Mouse (Mus musculus) midbrain, embryonic 16.5 days (tissue): ENCODE measurements at regions not wholly inside any gene's neighbourhood (a gene's known extent, or its start where the extent isn't known, plus 50 kb on each side); places are given as distances from the start of the nearest gene placed in this dataset.
"Not testable (repeated sequence)": the region's sequence is repeated elsewhere in the genome, so short reads cannot be mapped to it uniquely, and the experiment has no call there.

Source experiments
- ATAC-seq: fragments of 200-750 bp; cut with Nextera tagmentation; 2 replicates; pipeline ENCODE4 v1.8.0; 2017; ENCODE audit warnings: moderate TSS enrichment
- H3K27ac ChIP-seq: fragments of 300-500 bp; sonication (generic); 2 replicates; pipeline ENCODE4 v1.5.1; 2014; ENCODE audit warnings: mild to moderate bottlenecking, low read length, mixed read lengths
- H3K27me3 ChIP-seq: fragments of 300-500 bp; sonication (generic); 2 replicates; pipeline ENCODE4 v1.6.1; 2014; ENCODE audit warnings: low read depth, low read length, mixed read lengths; ENCODE audit not compliant: control insufficient read depth, insufficient read depth
- H3K36me3 ChIP-seq: fragments of 300-500 bp; sonication (generic); 2 replicates; pipeline ENCODE4 v1.6.1; 2014; ENCODE audit warnings: mild to moderate bottlenecking, low read length, moderate library complexity, mixed read lengths; ENCODE audit not compliant: control insufficient read depth, insufficient read depth
- H3K4me1 ChIP-seq: fragments of 300-500 bp; sonication (generic); 2 replicates; pipeline ENCODE4 v1.6.1; 2014; ENCODE audit warnings: mild to moderate bottlenecking, low read length, mixed read lengths; ENCODE audit not compliant: control insufficient read depth, insufficient read depth
- H3K4me2 ChIP-seq: fragments of 300-500 bp; sonication (generic); 2 replicates; pipeline ENCODE4 v1.6.1; 2014; ENCODE audit warnings: mild to moderate bottlenecking, low read length, mixed read lengths
- H3K4me3 ChIP-seq: fragments of 300-500 bp; sonication (generic); 2 replicates; pipeline ENCODE4 v1.5.1; 2014; ENCODE audit warnings: low read depth, mild to moderate bottlenecking, low read length, moderate library complexity, mixed read lengths
- H3K9ac ChIP-seq: fragments of 300-500 bp; sonication (generic); 2 replicates; pipeline ENCODE4 v1.6.1; 2014; ENCODE audit warnings: low read depth, low read length, mixed read lengths
- H3K9me3 ChIP-seq: fragments of 300-500 bp; sonication (generic); replicated peaks from 2 replicates; pipeline ENCODE4 v1.6.1; 2014; ENCODE audit warnings: mild to moderate bottlenecking, low read length, mixed read lengths; ENCODE audit not compliant: control insufficient read depth, poor library complexity, severe bottlenecking
- WGBS: fragments of 180-500 bp; shearing (Covaris S2); extraction: QIAGEN DNeasy Blood & Tissue Kit; methylation state at CpG from one replicate; pipeline ENCODE4 v1.1.7; 2014; 5-methylcytosine and 5-hydroxymethylcytosine counted together

- WGBS: 88% methylated on average over 4 of the region's 4 CpGs
- no peak overlapping the region for H3K27ac ChIP-seq
- H3K9ac ChIP-seq: no peak overlapping the region
- H3K4me2 ChIP-seq: no peak overlapping the region
- H3K9me3 ChIP-seq: no peaks in the 10 kb centered on the region
- no peaks in the 10 kb centered on the region for H3K4me1 ChIP-seq
- no peak overlapping the region for H3K4me3 ChIP-seq
- no peak for ATAC-seq
- no peaks in the 10 kb centered on the region for H3K36me3 ChIP-seq
- no peaks in the 10 kb centered on the region for H3K27me3 ChIP-seq
Observed at GRCm38 (mm10) chr16:55580827-55581226, 257.9 kb downstream of the Nfkbiz start.

GRCm38 (mm10) chr16:55578686-55579085 is 260.0 kb downstream of the Nfkbiz start:
- WGBS: 85% methylated on average over 5 of the region's 5 CpGs
- Histone ChIP-seq H3K4me1 (no peaks in the 10 kb centered on the region), H3K27me3 (no peaks in the 10 kb centered on the region), H3K9me3 (no peaks in the 10 kb centered on the region), H3K4me3 (no peak overlapping the region), H3K4me2 (no peak overlapping the region), H3K36me3 (no peaks in the 10 kb centered on the region), H3K9ac (no peak overlapping the region), H3K27ac (no peak overlapping the region)
- no peak for ATAC-seq

- H3K9ac ChIP-seq, H3K9me3 ChIP-seq, H3K4me1 ChIP-seq, ATAC-seq, H3K27ac ChIP-seq, H3K4me2 ChIP-seq, H3K27me3 ChIP-seq, H3K4me3 ChIP-seq, H3K36me3 ChIP-seq: not testable (repeated sequence)
- 87% methylated on average over 2 of the region's 2 CpGs for WGBS
Observed at GRCm38 (mm10) chr16:55575609-55576283, 263.0 kb downstream of the Nfkbiz start.

GRCm38 (mm10) chr16:55571106-55571505 is 267.6 kb downstream of the Nfkbiz start:
- H3K4me2 ChIP-seq: no peak overlapping the region
- H3K27ac ChIP-seq: no peak overlapping the region
- no peak for ATAC-seq
- H3K9ac ChIP-seq: no peak overlapping the region
- no peaks in the 10 kb centered on the region for H3K4me1 ChIP-seq
- no peaks in the 10 kb centered on the region for H3K27me3 ChIP-seq
- H3K9me3 ChIP-seq: no peaks in the 10 kb centered on the region; the same call in 1 of the 2 replicates
- no peak overlapping the region for H3K4me3 ChIP-seq
- H3K36me3 ChIP-seq: no peaks in the 10 kb centered on the region
- 35% methylated on average over 7 of the region's 7 CpGs for WGBS

- Histone ChIP-seq H3K36me3 (no peaks in the 10 kb centered on the region), H3K27me3 (no peaks in the 10 kb centered on the region), H3K9ac (no peak overlapping the region), H3K9me3 (no peaks in the 10 kb centered on the region; the same call in 1 of the 2 replicates), H3K4me1 (no peaks in the 10 kb centered on the region), H3K4me3 (no peak overlapping the region), H3K4me2 (no peak overlapping the region), H3K27ac (no peak overlapping the region)
- 90% methylated on average over 5 of the region's 5 CpGs for WGBS
- no peak for ATAC-seq
Observed at GRCm38 (mm10) chr16:55570097-55570496, 268.6 kb downstream of the Nfkbiz start.

DNA sequence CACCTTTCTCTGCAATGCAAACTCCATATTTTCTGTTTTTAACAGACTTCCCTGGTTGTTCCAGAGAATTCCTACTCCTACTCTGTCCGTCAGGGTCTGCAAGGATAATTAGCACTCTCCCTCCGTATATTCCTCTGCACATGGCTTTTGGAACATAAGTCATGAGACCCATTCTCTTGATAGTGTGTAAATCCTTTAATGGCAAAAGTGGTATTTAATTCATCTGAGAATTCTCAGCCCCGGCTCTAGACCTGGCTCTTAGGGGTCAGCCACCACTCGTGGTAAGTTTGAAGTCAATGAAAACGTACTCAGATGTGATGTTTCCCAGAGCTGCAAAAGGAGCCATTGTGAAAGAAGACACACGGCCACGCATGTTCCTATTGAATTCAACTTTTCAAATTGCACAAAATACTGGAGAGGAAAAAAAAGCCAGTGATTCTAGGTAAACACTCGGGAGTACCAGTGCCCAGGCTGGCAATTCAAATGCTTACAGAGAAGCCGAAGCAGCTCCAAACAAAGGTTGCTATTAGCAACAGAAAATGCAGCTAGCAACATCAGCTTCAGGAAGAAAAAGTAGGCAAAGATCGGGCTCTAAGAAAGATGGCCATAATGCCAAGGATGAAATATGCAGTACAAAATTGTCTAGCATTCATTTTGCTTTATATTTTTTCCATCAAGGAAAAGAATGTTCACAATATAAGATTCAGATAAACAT is 258.2 kb upstream of the Zpld1 start:
- 12% methylated on average over 10 of the region's 10 CpGs for WGBS
- H3K9ac ChIP-seq: peak overlapping the region; percentile 31; the same call in 1 of the 2 replicates
- ATAC-seq: peak; percentile 91

DNA sequence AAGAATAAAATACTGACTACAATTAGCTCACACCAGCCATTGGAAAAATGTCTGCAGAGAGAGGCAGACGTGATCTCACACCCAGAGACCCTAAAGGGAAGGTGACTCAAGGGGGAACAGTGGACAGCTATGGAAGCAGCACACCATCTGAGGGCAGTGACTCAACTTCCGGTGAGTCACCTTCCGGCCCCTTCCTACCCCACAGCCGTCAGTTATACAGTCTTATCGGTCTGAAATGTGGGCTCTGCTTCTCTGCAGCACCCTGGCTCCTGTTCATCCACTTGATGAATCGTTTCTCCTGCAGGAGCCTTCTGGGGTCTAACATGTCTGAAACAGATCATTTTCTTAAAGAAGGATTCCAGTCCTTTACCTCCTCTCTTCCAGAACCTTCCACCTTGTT is 257.4 kb upstream of the Zpld1 start:
- Histone ChIP-seq H3K9me3 (no peaks in the 10 kb centered on the region), H3K4me2 (no peak overlapping the region), H3K36me3 (no peaks in the 10 kb centered on the region), H3K9ac (no peak overlapping the region), H3K4me1 (peaks cover 8% of the 10 kb centered on the region), H3K27ac (no peak overlapping the region; the same call in 1 of the 2 replicates), H3K4me3 (no peak overlapping the region), H3K27me3 (no peaks in the 10 kb centered on the region)
- no peak for ATAC-seq
- WGBS: 81% methylated on average over 6 of the region's 6 CpGs

More for the DNA sequence above, 258.2 kb upstream of the Zpld1 start:
- Histone ChIP-seq H3K4me2 (peak overlapping the region; percentile 41), H3K4me1 (peaks cover 2% of the 10 kb centered on the region), H3K36me3 (no peaks in the 10 kb centered on the region), H3K4me3 (0 out of 2 replicates have a peak overlapping the region, but pooled peaks have one; percentile 1), H3K27me3 (no peaks in the 10 kb centered on the region), H3K27ac (peak overlapping the region; percentile 47), H3K9me3 (no peaks in the 10 kb centered on the region)

GRCm38 (mm10) chr16:55553896-55554295 is 256.1 kb upstream of the Zpld1 start:
- WGBS: 79% methylated on average over 4 of the region's 4 CpGs
- peaks cover 8% of the 10 kb centered on the region for H3K4me1 ChIP-seq
- ATAC-seq: no peak

GRCm38 (mm10) chr16:55551348-55551747 is 253.6 kb upstream of the Zpld1 start:
- H3K27me3 ChIP-seq: no peaks in the 10 kb centered on the region
- no peaks in the 10 kb centered on the region for H3K36me3 ChIP-seq
- 0 out of 2 replicates have a peak overlapping the region, but pooled peaks have one; percentile 17 for H3K27ac ChIP-seq
- no peak overlapping the region for H3K9ac ChIP-seq
- ATAC-seq: no peak
- peaks cover 5% of the 10 kb centered on the region; the same call in 1 of the 2 replicates for H3K4me1 ChIP-seq
- no peak overlapping the region for H3K4me2 ChIP-seq
- H3K4me3 ChIP-seq: no peak overlapping the region
- WGBS: 97% methylated on average over 1 of the region's 1 CpGs
- no peaks in the 10 kb centered on the region for H3K9me3 ChIP-seq

More at GRCm38 (mm10) chr16:55553896-55554295, 256.1 kb upstream of the Zpld1 start:
- Histone ChIP-seq H3K9me3 (no peaks in the 10 kb centered on the region), H3K27me3 (no peaks in the 10 kb centered on the region), H3K4me2 (no peak overlapping the region), H3K9ac (no peak overlapping the region), H3K27ac (no peak overlapping the region), H3K4me3 (no peak overlapping the region), H3K36me3 (no peaks in the 10 kb centered on the region)
